Mouse (Mus musculus): ENCODE measurements around the gene Asb13.

Asb13 gene

GRCm38 (mm10) chr13:3665308-3665723, 31.5 kb downstream of the Asb13 start:
- DNase-seq: peak; percentile 40 to 66

GRCm38 (mm10) chr13:3667288-3667873, 33.5 kb downstream of the Asb13 start:
- no peak for DNase-seq

DNA sequence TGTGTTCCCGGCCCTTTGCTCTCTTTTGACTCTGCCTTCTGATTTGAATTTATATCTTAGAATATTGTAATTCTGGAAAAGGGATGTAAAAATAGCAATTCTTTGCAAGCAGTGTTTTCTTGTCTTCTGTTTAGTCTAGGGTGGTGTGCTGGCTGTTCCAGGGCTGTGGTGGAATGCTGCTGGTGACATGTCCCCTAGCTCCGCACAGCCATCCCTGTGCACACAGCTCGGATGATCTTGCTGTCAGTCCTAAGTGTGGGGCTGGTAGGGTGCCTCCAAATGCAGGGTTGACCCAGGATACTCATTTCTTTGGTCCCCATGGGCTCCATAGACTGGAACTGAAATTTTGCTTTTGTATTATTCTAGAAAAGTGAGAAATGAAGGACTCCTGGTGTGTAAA, 34.2 kb downstream of the Asb13 start:
- no peak for DNase-seq

DNA sequence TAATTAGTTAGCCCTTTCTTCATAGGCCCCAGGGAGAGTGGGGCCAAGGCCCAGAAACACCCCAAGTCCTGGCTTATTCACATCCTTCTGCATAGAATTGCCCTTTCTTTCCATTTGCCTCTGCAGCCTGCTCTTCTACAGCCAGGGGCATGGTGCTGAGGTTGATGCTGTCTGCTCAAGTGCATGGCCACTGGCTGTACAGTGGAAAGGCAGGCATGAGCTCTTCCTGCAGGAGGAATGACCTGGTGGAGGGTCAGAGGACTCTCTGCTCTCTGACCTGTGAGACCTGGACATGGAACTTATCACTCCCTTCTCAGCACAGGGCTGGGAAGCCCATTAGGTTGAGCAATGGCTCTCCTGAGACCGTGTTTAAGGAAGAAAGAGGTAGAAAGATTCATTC, 35.8 kb downstream of the Asb13 start:
- no peak for DNase-seq

DNA sequence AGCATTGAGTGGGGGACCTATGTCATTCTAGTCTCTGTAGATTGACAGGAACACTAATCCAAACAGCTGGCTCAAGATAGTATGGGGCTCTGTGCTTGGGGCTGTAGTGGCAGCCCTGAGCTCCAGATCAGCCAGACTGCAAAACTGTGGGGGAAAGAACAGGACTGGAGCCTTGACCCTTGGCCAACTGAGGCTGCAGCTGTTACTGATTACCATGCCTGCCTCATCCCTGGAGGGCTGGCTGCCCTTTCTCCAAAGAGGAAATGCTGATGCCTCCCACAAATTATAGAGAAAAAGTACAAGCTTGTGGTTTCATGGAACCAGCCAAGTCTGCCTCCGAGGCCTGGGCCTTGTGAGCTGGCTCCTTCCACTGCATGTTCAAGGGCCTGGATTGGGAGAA, 36.2 kb downstream of the Asb13 start:
- DNase-seq: no peak

DNA sequence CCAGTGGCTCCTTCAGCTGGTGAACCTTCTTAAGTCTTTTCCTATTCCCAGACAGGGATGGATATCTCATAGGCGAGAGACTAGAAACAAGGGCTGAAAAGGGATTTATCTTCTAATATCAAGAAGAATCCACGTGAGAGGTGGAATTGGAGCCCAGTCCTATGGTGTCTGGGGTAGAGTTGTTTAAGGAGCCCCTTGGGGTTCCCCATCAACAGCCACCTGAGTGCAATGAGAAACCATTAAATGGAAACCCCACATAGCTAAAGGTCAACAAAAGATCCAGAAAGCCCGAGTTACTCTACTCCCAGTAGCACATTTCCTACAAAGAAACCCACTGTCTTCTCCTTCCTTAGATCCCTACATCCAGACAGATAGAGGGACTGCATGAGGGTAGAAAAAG, 39.3 kb downstream of the Asb13 start:
- no peak for DNase-seq

GRCm38 (mm10) chr13:3673622-3674021, 39.8 kb downstream of the Asb13 start:
- no peak for DNase-seq

DNA sequence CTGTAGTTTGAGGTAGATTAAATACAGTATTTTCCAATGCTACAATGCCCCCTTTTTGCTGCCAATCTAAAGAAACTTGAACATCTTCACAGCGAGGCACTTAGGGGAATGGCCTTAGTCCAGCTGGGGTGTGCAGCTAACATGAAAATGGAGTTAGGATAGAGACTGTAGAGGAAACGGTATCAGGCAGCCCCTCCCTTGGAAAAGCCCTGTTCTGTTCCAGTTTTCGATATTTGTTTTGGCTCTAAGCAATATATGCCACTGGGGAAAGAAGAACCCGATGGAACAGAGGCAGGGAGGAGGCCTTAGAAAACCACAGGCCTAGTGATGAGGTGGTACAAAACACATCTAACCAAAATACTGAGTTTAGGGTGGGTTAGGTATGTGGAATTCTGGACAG, 42.0 kb downstream of the Asb13 start:
- DNase-seq: no peak

DNA sequence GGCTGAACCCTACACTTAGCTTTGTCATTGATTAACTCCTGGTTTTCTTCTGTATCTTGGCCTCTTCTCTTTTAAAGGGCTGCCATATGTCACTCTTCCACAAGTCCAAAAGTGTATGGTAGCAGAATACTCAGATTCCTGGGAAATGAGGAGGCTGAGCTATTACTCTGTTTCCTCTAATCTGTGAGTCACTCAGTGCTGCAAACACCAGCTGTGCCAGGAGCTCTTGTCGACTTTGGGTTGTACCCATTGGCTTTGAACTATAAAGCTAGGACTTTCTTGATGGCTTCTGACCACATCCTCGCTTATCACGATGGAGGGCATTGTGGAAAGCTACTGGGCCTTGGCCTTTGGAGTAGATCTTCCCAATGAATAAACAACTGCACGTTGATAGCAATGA, 45.3 kb downstream of the Asb13 start:
- DNase-seq: no peak

DNA sequence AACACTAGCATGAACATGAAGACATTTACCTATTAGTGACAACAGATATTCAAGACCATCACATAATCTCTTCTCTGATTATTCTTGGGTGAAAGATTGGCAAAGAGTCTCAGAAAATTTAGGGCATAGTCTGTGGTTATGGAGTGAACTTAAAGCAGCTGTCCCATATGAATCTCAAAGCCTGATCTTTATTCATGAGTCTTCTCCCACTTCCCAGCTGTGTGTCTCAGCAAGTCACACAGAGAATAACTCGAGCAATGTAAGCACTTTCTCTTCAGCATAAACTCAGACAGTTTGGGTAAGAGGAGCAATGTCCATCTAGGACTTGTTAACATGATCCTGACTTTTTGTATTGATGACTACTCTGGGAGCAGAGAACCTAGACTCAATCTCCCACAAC, 52.5 kb downstream of the Asb13 start:
- no peak for DNase-seq

GRCm38 (mm10) chr13:3694599-3695343, 60.9 kb downstream of the Asb13 start:
- no peak for DNase-seq

DNA sequence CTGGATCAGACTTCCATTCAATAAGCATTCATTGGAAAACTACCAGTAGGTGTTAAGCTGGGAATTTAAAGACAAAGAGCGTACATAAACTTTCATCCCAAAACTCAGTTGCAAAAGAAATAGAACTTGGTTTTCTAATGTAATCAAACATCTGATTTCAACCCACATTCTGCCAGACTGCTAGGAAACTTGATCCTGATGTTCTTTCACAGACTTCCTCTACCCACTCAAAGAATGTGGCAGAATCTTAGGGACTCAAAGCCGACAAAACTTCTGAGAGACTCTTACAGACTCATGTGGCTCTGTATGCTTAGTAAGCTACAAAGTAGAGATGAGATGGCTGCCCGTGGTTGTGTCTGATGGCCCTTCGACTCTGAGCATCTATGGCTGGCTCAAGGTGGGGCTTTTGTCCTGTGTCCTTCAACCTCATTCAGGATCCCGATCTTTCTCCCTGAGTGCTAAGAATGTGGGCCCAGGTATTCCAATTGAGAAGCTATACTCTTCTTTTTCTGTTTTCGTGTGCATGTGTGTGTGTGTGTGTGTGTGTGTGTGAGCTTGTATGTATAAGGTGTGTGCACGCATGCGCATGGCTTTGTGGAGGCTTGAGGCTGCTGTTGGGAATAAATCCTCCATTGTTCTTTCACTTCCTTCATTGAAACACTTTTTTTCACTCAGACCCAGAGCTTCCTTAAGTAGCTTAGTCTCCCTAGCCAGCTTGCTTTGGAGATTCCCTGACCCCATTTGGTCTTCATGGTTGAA, 63.3 kb downstream of the Asb13 start:
- DNase-seq: no peak

DNA sequence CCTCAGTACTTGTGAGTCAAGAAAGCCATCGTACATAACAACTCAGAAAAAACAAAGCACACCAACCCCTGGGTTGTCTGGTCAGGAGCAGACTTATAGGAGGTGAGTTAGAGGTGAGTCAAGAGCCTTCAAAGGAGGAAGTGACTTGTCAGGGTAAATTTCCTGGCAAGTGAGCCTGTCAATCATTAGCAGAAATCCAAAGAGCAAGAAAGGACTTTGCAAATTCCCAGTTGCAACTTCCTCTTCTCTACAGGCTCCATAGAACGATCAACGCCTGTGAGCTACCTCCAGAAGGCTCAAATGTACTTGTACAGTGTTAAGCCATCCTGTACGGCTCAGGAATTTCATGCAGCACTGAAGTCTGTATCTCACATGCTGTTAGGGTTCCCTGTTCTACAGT, 66.9 kb downstream of the Asb13 start:
- no peak for DNase-seq

Data from spleen, adult 18-20 months (tissue).